Mouse (Mus musculus): ENCODE results near the gene Gm13279. TPM values are rescaled to one million over a fixed set of nuclear protein-coding genes. Genes with fewer than 3 reads are reported as not detected.
"Not testable (repeated sequence)": the region's sequence is repeated elsewhere in the genome, so short reads cannot be mapped to it uniquely, and the experiment has no call there.

Gm13279 gene
- not detected for total RNA-seq (2021)

GRCm38 (mm10) chr4:88797097-88797496, at the start of gene Gm13279:
TSS of gene Gm13279 (plus strand) at chr4:88797397.
- intact Hi-C loops (cut with DNase I); DNase-seq (ENCODE audit: low spot score): not testable (repeated sequence)

DNA sequence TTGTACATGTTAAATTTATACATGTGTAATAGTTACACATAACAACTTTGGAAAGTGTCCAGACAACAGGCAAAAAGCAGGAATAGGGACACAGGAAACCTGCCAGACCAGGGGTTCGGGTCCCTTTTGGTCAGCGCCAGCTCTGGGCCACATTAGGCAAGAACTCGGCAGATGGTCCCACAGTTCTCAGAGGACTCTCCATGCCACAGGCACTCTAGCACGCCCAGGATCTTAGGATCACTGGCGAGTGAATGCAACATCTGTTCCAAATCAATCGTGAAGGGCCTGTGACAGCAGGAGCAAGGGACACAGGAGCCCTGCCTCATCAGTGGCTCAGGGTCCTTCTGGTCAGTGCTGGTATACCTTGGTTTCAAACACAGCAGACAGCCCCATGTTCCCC, 47.3 kb upstream of the Gm13279 start:
- intact Hi-C loops (cut with DNase I), result no loop called here
- DNase-seq (ENCODE audit: low spot score), result no peak

DNA sequence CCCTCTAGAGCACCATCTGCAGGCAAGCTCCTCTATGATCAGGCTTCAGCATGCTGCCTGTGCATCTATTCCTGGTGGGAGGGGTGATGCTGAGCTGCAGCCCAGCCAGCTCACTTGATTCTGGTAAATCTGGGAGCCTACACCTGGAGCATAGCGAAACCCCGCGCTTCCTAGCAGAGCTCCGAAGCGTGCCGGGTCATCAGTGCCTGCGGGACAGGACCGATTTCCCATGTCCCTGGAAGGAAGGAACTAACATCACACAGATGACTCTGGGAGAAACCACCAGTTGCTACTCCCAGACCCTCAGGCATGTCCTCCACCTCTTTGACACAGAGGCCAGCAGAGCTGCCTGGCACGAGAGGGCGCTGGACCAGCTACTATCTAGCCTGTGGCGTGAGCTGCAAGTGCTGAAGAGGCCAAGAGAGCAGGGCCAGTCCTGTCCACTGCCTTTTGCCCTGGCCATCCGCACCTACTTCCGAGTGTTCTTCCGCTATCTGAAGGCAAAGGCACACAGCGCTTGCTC, 42.3 kb upstream of the Gm13279 start, which contains the start of gene Gm13271:
Gene Gm13271 (plus strand): TSS at position 51 of the 523 bp plus-strand sequence.
- intact Hi-C loops (cut with DNase I), result not testable (repeated sequence)
- DNase-seq (ENCODE audit: low spot score), result peak; percentile 69

DNA sequence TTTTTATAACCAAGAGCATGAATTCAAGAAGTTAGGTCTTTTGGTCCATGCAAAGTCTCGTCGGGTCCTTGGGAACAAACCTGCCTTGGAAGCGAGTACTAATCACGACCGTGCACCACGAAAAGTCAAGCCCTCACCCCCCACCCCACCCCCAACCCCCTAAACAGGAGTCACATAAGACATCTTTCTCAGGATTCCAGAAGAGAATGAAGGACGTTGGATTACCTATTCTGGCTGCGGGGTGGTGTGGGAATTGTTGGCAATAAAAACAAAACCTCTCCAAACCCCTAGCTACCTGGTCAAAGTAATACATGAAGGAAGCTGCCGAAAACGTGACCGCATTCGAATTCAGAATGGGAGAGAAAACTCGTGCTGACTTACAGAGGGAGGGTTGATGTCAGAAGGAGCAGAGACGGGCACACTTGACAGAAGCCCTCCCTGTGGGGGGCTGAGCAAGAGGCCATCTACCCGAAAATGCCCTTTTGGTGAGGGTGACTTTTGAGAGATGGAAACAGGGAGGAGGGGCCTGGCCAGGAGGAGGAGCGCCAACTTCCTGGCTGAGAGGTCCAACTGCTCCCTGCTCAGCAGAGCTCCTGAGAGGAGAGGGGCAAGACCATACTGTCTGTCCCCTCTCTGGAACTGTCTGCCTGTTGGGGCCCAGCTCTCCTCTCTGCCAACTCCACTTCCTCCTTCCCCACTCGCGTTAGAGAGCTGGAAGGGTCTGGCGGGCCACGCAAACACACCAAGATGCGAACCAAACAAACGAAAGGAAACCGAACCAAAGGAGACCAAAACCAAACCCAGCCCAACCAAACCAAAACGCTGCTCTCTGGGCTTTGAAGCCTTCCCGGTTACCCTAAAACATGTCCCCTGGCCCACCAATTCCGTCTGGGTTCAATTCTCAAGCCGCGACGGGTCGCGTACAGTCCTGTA, 40.4 kb upstream of the Gm13279 start:
- intact Hi-C loops (cut with DNase I), result loop anchor here (2.0 kb wide), 1 partner anchor 18 kb away; no protein-coding TSS in a partner anchor
- DNase-seq (ENCODE audit: low spot score), result not testable (repeated sequence)

DNA sequence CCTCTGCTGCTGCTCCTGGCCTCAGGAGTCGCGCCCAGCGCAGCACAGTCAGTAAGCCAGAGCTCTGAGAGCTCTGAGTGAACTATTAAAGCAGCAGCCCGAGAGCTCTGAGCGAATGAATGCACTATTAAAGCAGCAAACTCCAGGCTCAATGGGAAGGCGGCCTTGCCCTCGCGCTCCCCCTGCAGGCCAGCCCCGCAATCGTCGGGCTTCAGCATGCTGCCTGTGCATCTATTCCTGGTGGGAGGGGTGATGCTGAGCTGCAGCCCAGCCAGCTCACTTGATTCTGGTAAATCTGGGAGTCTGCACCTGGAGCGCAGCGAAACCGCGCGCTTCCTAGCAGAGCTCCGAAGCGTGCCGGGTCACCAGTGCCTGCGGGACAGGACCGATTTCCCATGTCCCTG, 39.6 kb upstream of the Gm13279 start:
- DNase-seq (ENCODE audit: low spot score), result peak; percentile 85
- intact Hi-C loops (cut with DNase I), result loop anchor here (2.0 kb wide), 1 partner anchor 19 kb away; no protein-coding TSS in a partner anchor

DNA sequence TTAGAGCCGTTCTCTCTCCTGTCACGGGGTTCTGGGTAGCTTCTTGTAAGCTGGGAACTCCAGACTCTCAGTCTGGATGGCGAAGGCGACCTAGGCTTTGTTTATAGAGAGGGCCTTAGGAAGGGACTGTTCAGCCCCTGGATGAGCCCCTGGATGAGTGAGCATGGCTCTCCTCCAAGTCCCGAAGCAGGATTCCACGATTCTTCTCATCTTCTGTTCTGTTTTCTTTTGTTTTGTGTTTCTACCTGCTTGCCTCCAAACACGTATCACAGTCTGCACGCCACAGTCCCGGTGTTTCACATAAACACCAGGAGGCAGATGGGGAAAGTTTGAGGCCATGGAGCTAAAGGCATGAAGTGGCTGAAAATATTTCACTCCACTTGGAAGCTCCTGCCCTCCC, 38.4 kb upstream of the Gm13279 start:
- intact Hi-C loops (cut with DNase I); DNase-seq (ENCODE audit: low spot score): not testable (repeated sequence)

- DNase-seq (ENCODE audit: low spot score); intact Hi-C loops (cut with DNase I): not testable (repeated sequence)
Measured at GRCm38 (mm10) chr4:88759610-88760268, 37.5 kb upstream of the Gm13279 start, which contains the start of gene Gm13283. TSS of gene Gm13283 (plus strand) at chr4:88760119.

DNA sequence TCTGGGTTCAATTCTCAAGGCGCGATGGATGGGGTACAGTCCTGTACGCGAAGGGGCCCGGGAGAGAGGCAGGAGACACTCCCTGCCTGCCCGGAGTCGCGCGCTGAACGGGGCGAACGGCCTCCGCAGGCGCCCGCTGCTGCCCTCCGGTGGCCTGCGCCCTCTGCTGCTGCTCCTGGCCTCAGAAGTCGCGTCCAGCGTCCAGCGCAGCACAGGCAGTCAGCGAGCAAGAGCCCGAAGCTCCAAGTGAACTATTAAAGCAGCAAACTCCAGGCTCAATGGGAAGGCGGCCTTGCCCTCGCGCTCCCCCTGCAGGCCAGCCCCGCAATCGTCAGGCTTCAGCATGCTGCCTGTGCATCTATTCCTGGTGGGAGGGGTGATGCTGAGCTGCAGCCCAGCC, 36.8 kb upstream of the Gm13279 start:
- peak; percentile 77 for DNase-seq (ENCODE audit: low spot score)
- intact Hi-C loops (cut with DNase I), result not testable (repeated sequence)

DNA sequence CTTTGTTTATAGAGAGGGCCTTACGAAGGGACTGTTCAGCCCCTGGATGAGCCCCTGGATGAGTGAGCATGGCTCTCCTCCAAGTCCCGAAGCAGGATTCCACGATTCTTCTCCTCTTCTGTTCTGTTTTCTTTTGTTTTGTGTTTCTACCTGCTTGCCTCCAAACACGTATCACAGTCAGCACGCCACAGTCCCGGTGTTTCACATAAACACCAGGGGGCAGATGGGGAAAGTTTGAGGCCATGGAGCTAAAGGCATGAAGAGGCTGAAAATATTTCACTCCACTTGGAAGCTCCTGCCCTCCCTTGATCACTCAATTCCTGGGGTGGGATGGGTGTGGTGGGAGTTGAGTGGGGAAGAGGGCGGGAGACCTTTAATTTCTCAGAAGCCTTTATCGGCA, 35.4 kb upstream of the Gm13279 start:
- DNase-seq (ENCODE audit: low spot score), result peak; percentile 68
- intact Hi-C loops (cut with DNase I), result not testable (repeated sequence)

- DNase-seq (ENCODE audit: low spot score); intact Hi-C loops (cut with DNase I): not testable (repeated sequence)
Measured at GRCm38 (mm10) chr4:88762341-88762740, 34.9 kb upstream of the Gm13279 start.

- DNase-seq (ENCODE audit: low spot score), result peak; percentile 54
- intact Hi-C loops (cut with DNase I), result not testable (repeated sequence)
Measured at GRCm38 (mm10) chr4:88763384-88764018, 33.7 kb upstream of the Gm13279 start.

DNA sequence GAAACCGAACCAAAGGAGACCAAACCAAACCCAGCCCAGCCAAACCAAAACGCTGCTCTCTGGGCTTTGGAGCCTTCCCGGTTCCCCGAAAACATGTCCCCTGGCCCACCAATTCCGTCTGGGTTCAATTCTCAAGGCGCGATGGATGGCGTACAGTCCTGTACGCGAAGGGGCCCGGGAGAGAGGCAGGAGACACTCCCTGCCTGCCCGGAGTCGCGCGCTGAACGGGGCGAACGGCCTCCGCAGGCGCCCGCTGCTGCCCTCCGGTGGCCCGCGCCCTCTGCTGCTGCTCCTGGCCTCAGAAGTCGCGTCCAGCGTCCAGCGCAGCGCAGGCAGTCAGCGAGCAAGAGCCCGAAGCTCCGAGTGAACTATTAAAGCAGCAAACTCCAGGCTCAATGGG, 23.7 kb upstream of the Gm13279 start, which contains the start of gene Gm13290:
Gene Gm13290 (plus strand): TSS at position 301 of the 400 bp plus-strand sequence.
- DNase-seq (ENCODE audit: low spot score); intact Hi-C loops (cut with DNase I): not testable (repeated sequence)

GRCm38 (mm10) chr4:88776622-88777021, 20.6 kb upstream of the Gm13279 start, which contains the start of gene Gm13289:
TSS of gene Gm13289 (plus strand) at chr4:88776922.
- intact Hi-C loops (cut with DNase I); DNase-seq (ENCODE audit: low spot score): not testable (repeated sequence)

DNA sequence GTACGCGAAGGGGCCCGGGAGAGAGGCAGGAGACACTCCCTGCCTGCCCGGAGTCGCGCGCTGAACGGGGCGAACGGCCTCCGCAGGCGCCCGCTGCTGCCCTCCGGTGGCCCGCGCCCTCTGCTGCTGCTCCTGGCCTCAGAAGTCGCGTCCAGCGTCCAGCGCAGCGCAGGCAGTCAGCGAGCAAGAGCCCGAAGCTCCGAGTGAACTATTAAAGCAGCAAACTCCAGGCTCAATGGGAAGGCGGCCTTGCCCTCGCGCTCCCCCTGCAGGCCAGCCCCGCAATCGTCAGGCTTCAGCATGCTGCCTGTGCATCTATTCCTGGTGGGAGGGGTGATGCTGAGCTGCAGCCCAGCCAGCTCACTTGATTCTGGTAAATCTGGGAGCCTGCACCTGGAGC, 17.6 kb upstream of the Gm13279 start, which contains the start of gene Gm13272:
Gene Gm13272 (plus strand): TSS at position 301 of the 400 bp plus-strand sequence.
- DNase-seq (ENCODE audit: low spot score); intact Hi-C loops (cut with DNase I): not testable (repeated sequence)

DNA sequence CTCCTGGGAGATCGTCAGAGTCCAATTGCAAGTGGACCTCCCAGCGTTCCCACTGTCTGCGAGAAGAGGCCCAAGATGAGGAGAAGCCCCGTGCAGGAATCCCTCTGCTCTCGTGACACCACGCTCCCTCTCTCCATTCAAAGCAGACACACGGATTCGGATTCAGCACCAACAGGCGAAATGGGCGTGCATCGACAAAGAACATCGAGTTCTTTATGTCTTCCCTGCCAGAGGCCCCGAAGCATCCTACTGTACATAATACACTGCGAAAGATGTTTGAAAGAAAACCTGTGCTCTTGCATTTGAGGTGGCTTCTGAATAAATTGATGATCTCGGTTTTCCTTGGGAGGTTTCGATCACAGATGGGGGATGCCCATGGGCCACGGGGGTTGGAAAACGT, 16.9 kb upstream of the Gm13279 start:
- DNase-seq (ENCODE audit: low spot score); intact Hi-C loops (cut with DNase I): not testable (repeated sequence)

- intact Hi-C loops (cut with DNase I); DNase-seq (ENCODE audit: low spot score): not testable (repeated sequence)
Measured at GRCm38 (mm10) chr4:88781831-88782230, 15.4 kb upstream of the Gm13279 start, which contains the start of gene Ifnz. TSS of gene Ifnz (plus strand) at chr4:88782131.

GRCm38 (mm10) chr4:88782335-88782734, 14.9 kb upstream of the Gm13279 start:
- DNase-seq (ENCODE audit: low spot score); intact Hi-C loops (cut with DNase I): not testable (repeated sequence)

GRCm38 (mm10) chr4:88785409-88785808, 11.8 kb upstream of the Gm13279 start, which contains the start of gene Gm13276:
TSS of gene Gm13276 (plus strand) at chr4:88785709.
- DNase-seq (ENCODE audit: low spot score); intact Hi-C loops (cut with DNase I): not testable (repeated sequence)

GRCm38 (mm10) chr4:88788402-88788801, 8.8 kb upstream of the Gm13279 start, which contains the start of gene Gm13277:
TSS of gene Gm13277 (plus strand) at chr4:88788632.
- intact Hi-C loops (cut with DNase I), result not testable (repeated sequence)
- peak; percentile 55 for DNase-seq (ENCODE audit: low spot score)

Data from heart, postnatal 25 days (tissue).